Mouse (Mus musculus) neural tube, embryonic 13.5 days (tissue): ENCODE measurements around the gene Smarcal1. TPM values are rescaled to one million over a fixed set of nuclear protein-coding genes. Genes with fewer than 3 reads are reported as not detected.

Source experiments
- ATAC-seq: fragments of 200-750 bp; cut with Nextera tagmentation; 2 replicates; pipeline ENCODE4 v1.8.0; 2017; ENCODE audit warnings: low read depth, mild to moderate bottlenecking, moderate TSS enrichment, moderate library complexity
- H3K27ac ChIP-seq: fragments of 300-500 bp; sonication (generic); replicated peaks from 2 replicates; pipeline ENCODE4 v1.5.1; 2015; ENCODE audit warnings: moderate library complexity, mild to moderate bottlenecking, inconsistent platforms
- H3K27me3 ChIP-seq: fragments of 300-500 bp; sonication (generic); 2 replicates; pipeline ENCODE4 v1.6.1; 2015; ENCODE audit warnings: mild to moderate bottlenecking, inconsistent platforms
- H3K36me3 ChIP-seq: fragments of 300-500 bp; sonication (generic); 2 replicates; pipeline ENCODE4 v1.6.1; 2015; ENCODE audit warnings: mild to moderate bottlenecking, inconsistent platforms
- H3K4me1 ChIP-seq: fragments of 300-500 bp; sonication (generic); replicated peaks from 2 replicates; pipeline ENCODE4 v1.6.1; 2015; ENCODE audit warnings: inconsistent platforms
- H3K4me2 ChIP-seq: fragments of 300-500 bp; sonication (generic); 2 replicates; pipeline ENCODE4 v1.6.1; 2015; ENCODE audit warnings: inconsistent platforms, mild to moderate bottlenecking, moderate library complexity
- H3K4me3 ChIP-seq: fragments of 300-500 bp; sonication (generic); 2 replicates; pipeline ENCODE4 v1.5.1; 2015; ENCODE audit warnings: mild to moderate bottlenecking, inconsistent platforms
- H3K9ac ChIP-seq: fragments of 300-500 bp; sonication (generic); 2 replicates; pipeline ENCODE4 v1.6.1; 2015; ENCODE audit warnings: moderate library complexity, mild to moderate bottlenecking, inconsistent platforms
- H3K9me3 ChIP-seq: fragments of 300-500 bp; sonication (generic); 2 replicates; pipeline ENCODE4 v1.6.1; 2016; ENCODE audit warnings: inconsistent platforms
- whole genome bisulfite sequencing: fragments of 180-500 bp; shearing (Covaris S2); methylation state at CpG from one replicate; pipeline ENCODE4 v1.1.7; 2015; 5-methylcytosine and 5-hydroxymethylcytosine counted together
- polyA plus RNA-seq: library from polyadenylated mRNA; unstranded; fragments of >200 nt; fragmentation: Nextera tagmentation; extraction: Ambion mirVana; gene quantifications from 2 replicates; pipeline ENCODE4 v1.2.1, GENCODE M21; 2015

Gene Smarcal1
- 23.1 and 24.0 TPM in 2 replicates for polyA plus RNA-seq

- WGBS = 1% methylated on average over 25 of the region's 25 CpGs
These were observed at the start of gene Smarcal1 for GRCm38 (mm10) chr1:72582947-72583731. Gene Smarcal1 (plus strand): TSS chr1:72583251.

GRCm38 (mm10) chr1:72533439-72533838, 49.6 kb upstream of the Smarcal1 start:
- peak overlapping the region; percentile 87 for H3K9ac ChIP-seq
- ATAC-seq = no peak
- peak overlapping the region; percentile 66 for H3K4me2 ChIP-seq

More at GRCm38 (mm10) chr1:72582947-72583731, at the start of gene Smarcal1:
- Histone ChIP-seq H3K27ac (peak within 1 kb of the TSS; percentile 87), H3K4me3 (peak within 1 kb of the TSS; percentile 59), H3K4me2 (peak within 1 kb of the TSS; percentile 57), H3K9me3 (no peaks in the 10 kb centered on the region), H3K4me1 (peaks cover 31% of the 10 kb centered on the region), H3K27me3 (no peaks in the 10 kb centered on the region), H3K9ac (peak within 1 kb of the TSS; percentile 75), H3K36me3 (peaks cover 26% of the 10 kb centered on the region)
- ATAC-seq = peak; percentile 98

GRCm38 (mm10) chr1:72535725-72536571, 47.1 kb upstream of the Smarcal1 start:
- 2% methylated on average over 36 of the region's 36 CpGs for WGBS
- Histone ChIP-seq H3K27ac (peak overlapping the region; percentile 92), H3K36me3 (no peaks in the 10 kb centered on the region), H3K4me1 (peaks cover 65% of the 10 kb centered on the region), H3K9me3 (no peaks in the 10 kb centered on the region), H3K9ac (peak overlapping the region; percentile 87), H3K4me2 (peak overlapping the region; percentile 66), H3K4me3 (peak overlapping the region; percentile 68), H3K27me3 (0 out of 2 replicates have a peak, but pooled peaks cover 8% of the 10 kb centered on the region)
- peak; percentile 81 for ATAC-seq

More at GRCm38 (mm10) chr1:72533439-72533838, 49.6 kb upstream of the Smarcal1 start:
- H3K36me3 ChIP-seq = no peaks in the 10 kb centered on the region
- H3K27ac ChIP-seq = peak overlapping the region; percentile 46; the same call in 1 of the 2 replicates
- H3K4me1 ChIP-seq = peaks cover 77% of the 10 kb centered on the region
- H3K9me3 ChIP-seq = no peaks in the 10 kb centered on the region
- peak overlapping the region; percentile 68 for H3K4me3 ChIP-seq
- 0 out of 2 replicates have a peak, but pooled peaks cover 8% of the 10 kb centered on the region for H3K27me3 ChIP-seq

GRCm38 (mm10) chr1:72536611-72537351, 46.3 kb upstream of the Smarcal1 start, which contains the start of gene March4:
Gene March4 (minus strand): TSS chr1:72536930.
- Histone ChIP-seq H3K27me3 (0 out of 2 replicates have a peak, but pooled peaks cover 8% of the 10 kb centered on the region), H3K9me3 (no peaks in the 10 kb centered on the region), H3K9ac (peak within 1 kb of the TSS; percentile 87), H3K4me3 (peak within 1 kb of the TSS; percentile 68), H3K27ac (peak within 1 kb of the TSS; percentile 92), H3K36me3 (no peaks in the 10 kb centered on the region), H3K4me1 (peaks cover 57% of the 10 kb centered on the region), H3K4me2 (peak within 1 kb of the TSS; percentile 66)
- peak; percentile 82 for ATAC-seq
- WGBS = 2% methylated on average over 41 of the region's 41 CpGs

- H3K4me3 ChIP-seq = no peak overlapping the region
- H3K9me3 ChIP-seq = no peaks in the 10 kb centered on the region
- peak overlapping the region; percentile 66 for H3K4me2 ChIP-seq
- H3K27me3 ChIP-seq = 0 out of 2 replicates have a peak, but pooled peaks cover 8% of the 10 kb centered on the region
- 66% methylated on average over 5 of the region's 5 CpGs for WGBS
- H3K27ac ChIP-seq = 0 out of 2 replicates have a peak overlapping the region, but pooled peaks have one; percentile 5
- H3K36me3 ChIP-seq = no peaks in the 10 kb centered on the region
- H3K9ac ChIP-seq = no peak overlapping the region
- H3K4me1 ChIP-seq = peaks cover 47% of the 10 kb centered on the region
- ATAC-seq = no peak
These were observed 44.8 kb upstream of the Smarcal1 start for GRCm38 (mm10) chr1:72538266-72538665.

- WGBS = 91% methylated on average over 2 of the region's 2 CpGs
- ATAC-seq = no peak
- Histone ChIP-seq H3K9ac (no peak overlapping the region), H3K4me1 (no peaks in the 10 kb centered on the region), H3K36me3 (no peaks in the 10 kb centered on the region), H3K27me3 (no peaks in the 10 kb centered on the region), H3K9me3 (no peaks in the 10 kb centered on the region), H3K4me2 (no peak overlapping the region), H3K27ac (no peak overlapping the region), H3K4me3 (no peak overlapping the region)
These were observed 32.7 kb upstream of the Smarcal1 start for GRCm38 (mm10) chr1:72550317-72550716.

GRCm38 (mm10) chr1:72556471-72556870, 26.6 kb upstream of the Smarcal1 start:
- Histone ChIP-seq H3K4me2 (no peak overlapping the region), H3K4me3 (no peak overlapping the region), H3K4me1 (no peaks in the 10 kb centered on the region), H3K27ac (no peak overlapping the region), H3K36me3 (no peaks in the 10 kb centered on the region), H3K9ac (no peak overlapping the region), H3K27me3 (no peaks in the 10 kb centered on the region), H3K9me3 (no peaks in the 10 kb centered on the region)
- no peak for ATAC-seq
- 87% methylated on average over 3 of the region's 3 CpGs for WGBS

GRCm38 (mm10) chr1:72558625-72559024, 24.4 kb upstream of the Smarcal1 start:
- Histone ChIP-seq H3K9me3 (no peaks in the 10 kb centered on the region), H3K36me3 (no peaks in the 10 kb centered on the region), H3K27ac (no peak overlapping the region), H3K4me1 (no peaks in the 10 kb centered on the region), H3K4me3 (no peak overlapping the region), H3K9ac (no peak overlapping the region), H3K27me3 (no peaks in the 10 kb centered on the region), H3K4me2 (no peak overlapping the region)
- ATAC-seq = no peak
- WGBS = 33% methylated on average over 2 of the region's 2 CpGs

GRCm38 (mm10) chr1:72564334-72564962, 18.6 kb upstream of the Smarcal1 start:
- no peak overlapping the region for H3K4me2 ChIP-seq
- 0 out of 2 replicates have a peak, but pooled peaks cover 6% of the 10 kb centered on the region for H3K4me1 ChIP-seq
- no peak for ATAC-seq
- H3K4me3 ChIP-seq = no peak overlapping the region
- no peaks in the 10 kb centered on the region for H3K9me3 ChIP-seq
- H3K36me3 ChIP-seq = no peaks in the 10 kb centered on the region
- no peak overlapping the region for H3K27ac ChIP-seq
- H3K27me3 ChIP-seq = no peaks in the 10 kb centered on the region
- H3K9ac ChIP-seq = no peak overlapping the region
- 76% methylated on average over 6 of the region's 6 CpGs for WGBS

- no peaks in the 10 kb centered on the region for H3K9me3 ChIP-seq
- H3K4me1 ChIP-seq = 0 out of 2 replicates have a peak, but pooled peaks cover 6% of the 10 kb centered on the region
- no peak for ATAC-seq
- H3K9ac ChIP-seq = 0 out of 2 replicates have a peak overlapping the region, but pooled peaks have one; percentile 38
- H3K4me3 ChIP-seq = peak overlapping the region; percentile 19
- no peaks in the 10 kb centered on the region; the same call in 1 of the 2 replicates for H3K27me3 ChIP-seq
- WGBS = 28% methylated on average over 9 of the region's 9 CpGs
- H3K4me2 ChIP-seq = peak overlapping the region; percentile 41
- H3K36me3 ChIP-seq = no peaks in the 10 kb centered on the region
- H3K27ac ChIP-seq = peak overlapping the region; percentile 7
These were observed 16.0 kb upstream of the Smarcal1 start for GRCm38 (mm10) chr1:72567056-72567455.

- Histone ChIP-seq H3K36me3 (no peaks in the 10 kb centered on the region), H3K27ac (no peak overlapping the region), H3K4me1 (0 out of 2 replicates have a peak, but pooled peaks cover 10% of the 10 kb centered on the region), H3K4me3 (no peak overlapping the region), H3K4me2 (no peak overlapping the region), H3K27me3 (no peaks in the 10 kb centered on the region; the same call in 1 of the 2 replicates), H3K9ac (no peak overlapping the region), H3K9me3 (no peaks in the 10 kb centered on the region)
- WGBS = 96% methylated on average over 8 of the region's 8 CpGs
- ATAC-seq = no peak
These were observed 14.3 kb upstream of the Smarcal1 start for GRCm38 (mm10) chr1:72568725-72569124.
